In the genomic region with DNA sequence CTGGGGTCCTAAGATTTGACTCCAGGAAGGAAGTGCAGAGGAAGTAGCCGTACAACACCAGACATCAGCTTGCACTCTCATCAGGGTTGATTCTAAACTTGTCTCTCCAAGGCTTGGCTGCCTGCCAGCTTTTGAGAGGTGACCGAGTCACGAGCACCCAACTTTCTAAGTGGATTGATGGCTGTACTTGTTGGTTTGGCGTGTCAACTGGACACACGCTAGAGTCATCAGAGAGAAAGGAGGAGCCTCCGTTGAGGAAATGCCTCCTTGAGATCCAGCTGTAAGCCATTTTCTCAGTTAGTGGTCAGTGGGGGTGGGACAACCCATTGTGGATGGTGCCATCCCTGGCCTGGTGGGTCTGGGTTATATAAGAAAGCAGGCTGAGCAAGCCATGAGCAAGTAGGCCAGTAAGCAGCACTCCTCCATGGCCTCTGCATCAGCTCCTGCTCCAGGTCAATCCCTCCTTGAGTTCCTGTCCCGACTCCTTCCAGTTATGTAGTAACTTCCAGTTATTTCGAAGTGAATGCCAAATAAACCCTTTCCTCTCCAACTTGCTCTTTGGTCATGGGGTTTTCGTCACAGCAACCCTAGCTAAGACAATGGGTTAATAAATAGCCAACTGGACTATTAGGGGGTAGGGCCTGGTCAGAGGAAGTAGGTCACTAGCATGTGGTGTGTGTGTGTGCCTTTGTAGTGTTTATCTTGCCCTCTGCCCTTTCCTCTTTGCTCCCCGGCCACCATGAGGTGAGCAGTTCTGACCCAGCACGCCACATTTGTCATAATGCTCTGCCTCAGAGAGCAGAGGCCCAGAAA, we compare ENCODE assay signal across 11 mouse cellular contexts. TPM values are rescaled to one million over a fixed set of nuclear protein-coding genes. Genes with fewer than 3 reads are reported as not detected.
DNase-seq lines count a peak whose midpoint lies in the region; ATAC-seq lines count a peak whose summit lies in the region.
"Had no signal": no experiment of that assay in that cellular context is flagged by ENCODE, and none has a peak within 500 bp of the region (broad histone marks: within the 10 kb centered on the region; RNA-seq: fewer than 3 reads in every experiment).

No protein-coding gene starts in this region.

- no peak overlapping the region for H3K9ac ChIP-seq in kidney, embryonic 16.5 days (replicated peaks; ENCODE audit: low read length)

- H3K9me3 ChIP-seq in kidney, embryonic 16.5 days (ENCODE audit: low read length): no peaks in the 10 kb centered on the region
- H3K9me3 ChIP-seq: heart, embryonic 13.5 days had no signal

- no peak overlapping the region for H3K4me2 ChIP-seq in kidney, embryonic 16.5 days (replicated peaks; ENCODE audit: low read depth, low read length)
- H3K4me2 ChIP-seq: heart, embryonic 13.5 days had no signal

- 0 out of 2 replicates have a peak overlapping the region, but pooled peaks have one; percentile 28 for H3K27ac ChIP-seq in kidney, embryonic 16.5 days (ENCODE audit: low read length)
- H3K27ac ChIP-seq: macrophage had no signal

- H3K36me3 ChIP-seq in kidney, embryonic 16.5 days (ENCODE audit: insufficient read depth, low read length): no peaks in the 10 kb centered on the region
- H3K36me3 ChIP-seq: heart, embryonic 13.5 days had no signal

- H3K4me3 ChIP-seq in kidney, embryonic 16.5 days (ENCODE audit: low read length): no peak overlapping the region
- H3K4me3 ChIP-seq: heart, embryonic 13.5 days had no signal

- H3K4me1 ChIP-seq in kidney, embryonic 16.5 days (ENCODE audit: insufficient read depth, low read length): peaks cover 19% of the 10 kb centered on the region

- peak; percentile 64 for DNase-seq in layer of hippocampus, adult 9-11 months
- DNase-seq in layer of hippocampus, adult 8-10 months (ENCODE audit: low spot score in 2 of 2): no peak
- DNase-seq in heart, adult 9 months (ENCODE audit: low spot score in 2 of 2): peak; percentile 80 to 84
- peak; percentile 61 for DNase-seq in lung, postnatal 14 days
- DNase-seq in thymus, postnatal 10 days (ENCODE audit: low spot score in 2 of 2): no peak
- no peak for DNase-seq in cerebellum, adult 8-10 months
- DNase-seq in spleen, adult 18-20 months: no peak
- DNase-seq: cerebellum, adult 11 months had no signal

- ATAC-seq in kidney, embryonic 16.5 days (ENCODE audit: low FRiP score, low TSS enrichment): peak; percentile 69

- H3K27me3 ChIP-seq in kidney, embryonic 16.5 days (ENCODE audit: insufficient read depth, low read length): no peaks in the 10 kb centered on the region
- H3K27me3 ChIP-seq: heart, embryonic 13.5 days had no signal

- 43% methylated on average over 11 of the region's 11 CpGs for WGBS in kidney, embryonic 16.5 days

RNA-seq across cellular contexts. Expression of a gene that starts 21.1 kb away (rescaled TPM):
- 100 to 1,000 TPM in 2 of 4 experiments, 10 to 100 TPM in 2; 57.4 to 211 (median 129) TPM for total RNA-seq in layer of hippocampus, adult 8-10 months (2022)
- polyA plus RNA-seq in kidney, embryonic 16.5 days (2015; fragmentation: Nextera tagmentation; extraction: Ambion mirVana): 158 and 178 TPM in 2 replicates

RNA-seq across cellular contexts. Expression of a gene that starts 30.9 kb away (rescaled TPM):
- 10 to 100 TPM; 19.1 to 27.5 (median 23.5) TPM for total RNA-seq in layer of hippocampus, adult 8-10 months (2022)
- 3.9 and 5.4 TPM in 2 replicates for polyA plus RNA-seq in kidney, embryonic 16.5 days (2015; fragmentation: Nextera tagmentation; extraction: Ambion mirVana)

Comparison
In these comparisons a context has a peak if more than half of its experiments do, and no peak if none do; other contexts are left out.
1. DNase-seq: peak in layer of hippocampus, adult 9-11 months (single experiment), heart, adult 9 months (2 of 2) and lung, postnatal 14 days (single experiment); none in layer of hippocampus, adult 8-10 months (0 of 2), thymus, postnatal 10 days (0 of 2), cerebellum, adult 8-10 months (single experiment) and spleen, adult 18-20 months (0 of 2).